Mouse (Mus musculus) stomach, embryonic 15.5 days (tissue): Measurements from ENCODE around the gene Ssbp2. TPM values are rescaled to one million over a fixed set of nuclear protein-coding genes. Genes with fewer than 3 reads are reported as not detected.
A peak's percentile ranks its signal among the peaks of the same experiment; 100 is the strongest.

Experiments used
- ATAC-seq: fragments of 200-750 bp; cut with Nextera tagmentation; 2 replicates; pipeline ENCODE4 v1.8.0; 2017; ENCODE audit warnings: low read depth, moderate number of reproducible peaks, moderate TSS enrichment; ENCODE audit not compliant: insufficient read depth, low FRiP score
- H3K27ac ChIP-seq: fragments of 300-500 bp; sonication (generic); 2 replicates; pipeline ENCODE4 v1.5.1; 2015; ENCODE audit warnings: mild to moderate bottlenecking, inconsistent platforms
- H3K27me3 ChIP-seq: fragments of 300-500 bp; sonication (generic); replicated peaks from 2 replicates; pipeline ENCODE4 v1.6.1; 2015; ENCODE audit warnings: inconsistent platforms
- H3K36me3 ChIP-seq: fragments of 300-500 bp; sonication (generic); 2 replicates; pipeline ENCODE4 v1.6.1; 2015; ENCODE audit warnings: inconsistent platforms
- H3K4me1 ChIP-seq: fragments of 300-500 bp; sonication (generic); 2 replicates; pipeline ENCODE4 v1.6.1; 2015; ENCODE audit warnings: inconsistent platforms
- H3K4me2 ChIP-seq: fragments of 300-500 bp; sonication (generic); 2 replicates; pipeline ENCODE4 v1.6.1; 2015; ENCODE audit warnings: mild to moderate bottlenecking, inconsistent platforms
- H3K4me3 ChIP-seq: fragments of 300-500 bp; sonication (generic); replicated peaks from 2 replicates; pipeline ENCODE4 v1.5.1; 2015; ENCODE audit warnings: inconsistent platforms
- H3K9ac ChIP-seq: fragments of 300-500 bp; sonication (generic); 2 replicates; pipeline ENCODE4 v1.6.1; 2015; ENCODE audit warnings: inconsistent platforms
- H3K9me3 ChIP-seq: fragments of 300-500 bp; sonication (generic); 2 replicates; pipeline ENCODE4 v1.6.1; 2016; ENCODE audit warnings: inconsistent platforms
- WGBS: fragments of 180-500 bp; shearing (Covaris S2); methylation state at CpG from one replicate; pipeline ENCODE4 v1.1.7; 2015; 5-methylcytosine and 5-hydroxymethylcytosine counted together
- polyA plus RNA-seq: library from polyadenylated mRNA; unstranded; fragments of >200 nt; fragmentation: Nextera tagmentation; extraction: Ambion mirVana; gene quantifications from 2 replicates; pipeline ENCODE4 v1.2.1, GENCODE M21; 2015

The Ssbp2 gene
- polyA plus RNA-seq, result 114 and 121 TPM in 2 replicates

DNA sequence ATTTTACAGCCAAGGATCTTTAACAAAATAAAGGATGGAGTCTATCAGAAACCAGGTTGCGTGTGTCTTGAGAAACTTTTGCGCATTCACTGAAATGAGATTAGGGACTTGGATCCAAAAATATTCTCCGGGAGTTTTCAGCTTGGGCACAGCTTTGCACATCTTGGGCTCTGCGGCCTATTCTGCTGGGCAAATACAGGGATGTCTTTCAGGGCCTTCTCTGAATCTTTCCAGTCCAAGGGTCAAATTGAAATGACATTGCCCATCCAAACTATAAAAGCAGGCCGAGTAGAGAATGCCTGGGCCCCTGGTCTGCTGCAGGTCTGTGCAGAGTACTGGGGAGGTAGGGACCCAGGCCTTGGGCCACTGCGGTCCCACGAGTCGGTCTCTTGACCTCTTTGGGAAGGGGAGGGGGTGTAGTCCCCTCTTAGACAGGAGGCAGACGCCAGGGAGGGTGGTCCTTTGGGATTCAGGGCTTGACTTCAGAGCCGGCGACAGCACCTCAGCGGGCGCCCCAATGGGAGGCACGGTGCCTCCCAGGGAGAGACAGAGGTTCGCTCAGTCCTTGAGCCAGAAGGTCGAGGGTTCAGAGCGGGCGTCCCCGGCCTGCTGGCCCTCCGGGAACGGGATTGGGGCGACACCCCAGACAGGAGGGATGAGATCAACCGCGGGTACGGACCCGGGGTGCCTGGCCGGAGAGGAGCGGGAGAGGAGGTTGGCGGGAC lies at the start of gene Ssbp2:
Gene Ssbp2, plus strand, starts transcription at position 388 of the 725 bp plus-strand sequence.
- Histone ChIP-seq H3K4me3 (peak within 1 kb of the TSS; percentile 88), H3K4me2 (peak within 1 kb of the TSS; percentile 84), H3K27ac (peak within 1 kb of the TSS; percentile 95), H3K27me3 (no peaks in the 10 kb centered on the region), H3K4me1 (peaks cover 7% of the 10 kb centered on the region), H3K9me3 (no peaks in the 10 kb centered on the region), H3K36me3 (no peaks in the 10 kb centered on the region), H3K9ac (peak within 1 kb of the TSS; percentile 66)
- 9% methylated on average over 29 of the region's 29 CpGs for WGBS
- peak; percentile 49 for ATAC-seq

DNA sequence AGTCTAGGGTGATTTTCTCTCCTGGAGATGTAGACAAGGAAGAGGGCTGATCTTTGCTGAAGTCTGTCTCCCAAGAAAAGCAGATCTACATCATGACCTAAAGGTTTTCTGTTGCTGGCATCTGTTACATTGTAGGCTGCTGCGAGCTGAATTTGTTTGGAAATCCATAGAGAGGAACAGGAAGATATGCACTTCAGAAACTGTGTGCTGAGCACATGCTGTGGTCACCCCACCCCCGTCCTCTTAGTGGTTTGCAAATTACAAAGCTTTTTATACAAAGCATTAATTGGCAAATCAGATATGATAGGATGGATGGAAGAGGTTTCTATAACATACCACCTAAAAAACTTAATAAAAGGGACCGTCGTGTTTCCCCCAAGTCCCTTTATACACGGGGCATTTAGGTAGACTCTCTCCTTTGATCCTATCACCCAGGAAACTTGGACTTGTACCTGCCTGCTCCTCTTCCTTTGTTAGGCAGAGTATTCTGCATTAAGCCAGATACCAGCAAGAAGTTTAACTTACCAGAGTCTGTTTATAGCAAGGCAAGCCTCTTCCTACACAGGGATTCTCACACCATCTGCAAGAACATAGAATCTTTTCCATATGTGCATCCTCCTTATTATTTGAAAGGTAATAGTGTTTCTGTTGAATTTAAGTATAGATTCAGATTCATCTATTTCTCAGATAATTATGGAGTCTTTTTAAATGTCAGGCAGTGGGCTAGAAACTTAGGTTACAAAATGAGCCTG lies 46.2 kb upstream of the Ssbp2 start:
- H3K27ac ChIP-seq, result no peak overlapping the region
- no peak for ATAC-seq
- no peaks in the 10 kb centered on the region for H3K4me1 ChIP-seq
- WGBS, result 66% methylated on average over 5 of the region's 5 CpGs
- H3K9me3 ChIP-seq, result no peaks in the 10 kb centered on the region
- no peaks in the 10 kb centered on the region for H3K36me3 ChIP-seq
- H3K4me3 ChIP-seq, result no peak overlapping the region
- no peak overlapping the region for H3K9ac ChIP-seq
- no peak overlapping the region for H3K4me2 ChIP-seq
- H3K27me3 ChIP-seq, result no peaks in the 10 kb centered on the region

- no peak overlapping the region for H3K9ac ChIP-seq
- H3K4me2 ChIP-seq, result no peak overlapping the region
- H3K9me3 ChIP-seq, result no peaks in the 10 kb centered on the region
- no peaks in the 10 kb centered on the region for H3K27me3 ChIP-seq
- 0 out of 2 replicates have a peak, but pooled peaks cover under 1% of the 10 kb centered on the region for H3K4me1 ChIP-seq
- H3K27ac ChIP-seq, result no peak overlapping the region
- H3K4me3 ChIP-seq, result no peak overlapping the region
- no peak for ATAC-seq
- no peaks in the 10 kb centered on the region for H3K36me3 ChIP-seq
- WGBS, result 62% methylated on average over 4 of the region's 4 CpGs
Observed at GRCm38 (mm10) chr13:91415896-91416295, 44.2 kb upstream of the Ssbp2 start.

DNA sequence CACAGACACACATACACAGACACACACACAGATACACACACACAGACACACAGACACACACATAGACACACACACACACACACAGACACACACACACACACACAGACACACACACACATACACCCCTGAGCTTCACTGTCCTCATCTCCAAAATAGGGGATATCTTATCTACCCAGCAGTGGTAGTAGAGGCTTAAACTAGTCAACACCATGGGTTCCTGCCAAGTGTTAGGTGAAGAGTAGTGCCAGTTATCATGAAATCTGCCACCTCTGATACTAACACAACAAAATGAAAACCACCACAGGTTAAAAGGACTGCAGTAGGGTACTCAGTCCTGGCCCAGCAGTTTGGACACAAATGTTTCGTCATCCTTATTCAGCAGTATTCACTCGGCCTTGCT lies 43.4 kb upstream of the Ssbp2 start:
- Histone ChIP-seq H3K36me3 (no peaks in the 10 kb centered on the region), H3K27me3 (no peaks in the 10 kb centered on the region), H3K4me2 (no peak overlapping the region), H3K4me1 (peaks cover 7% of the 10 kb centered on the region; the same call in 1 of the 2 replicates), H3K27ac (no peak overlapping the region), H3K9ac (no peak overlapping the region), H3K4me3 (no peak overlapping the region), H3K9me3 (no peaks in the 10 kb centered on the region)
- 80% methylated on average over 2 of the region's 2 CpGs for WGBS
- no peak for ATAC-seq

DNA sequence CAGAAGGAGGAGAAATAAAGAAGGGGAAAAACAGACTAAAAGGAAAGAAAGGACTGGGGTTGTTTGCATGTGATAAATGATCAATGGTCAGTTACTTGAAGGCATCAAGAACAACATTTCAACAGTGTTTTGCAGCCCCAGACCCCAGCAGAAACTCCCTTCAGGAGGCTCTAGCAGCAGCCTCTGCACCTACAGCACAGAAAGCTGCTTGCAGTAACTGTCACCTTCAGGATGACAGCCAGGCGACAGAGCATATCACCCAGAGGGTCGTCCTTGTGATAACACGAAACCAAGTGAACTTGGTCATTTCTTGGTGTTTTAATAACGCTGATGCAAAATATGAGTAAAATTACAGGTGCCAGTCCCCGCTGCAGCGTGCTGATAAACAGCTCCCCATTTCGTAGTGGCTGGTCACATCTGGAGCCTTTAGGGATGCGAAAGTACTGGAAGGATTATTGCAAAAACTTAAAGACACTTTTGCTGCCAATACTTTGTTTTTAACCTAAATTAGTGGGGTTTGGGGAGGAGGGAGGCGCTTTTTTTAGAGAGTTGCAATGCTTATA lies 38.6 kb upstream of the Ssbp2 start:
- 18% methylated on average over 9 of the region's 9 CpGs for WGBS
- H3K4me2 ChIP-seq, result peak overlapping the region; percentile 17; the same call in 1 of the 2 replicates
- no peaks in the 10 kb centered on the region for H3K27me3 ChIP-seq
- H3K9me3 ChIP-seq, result no peaks in the 10 kb centered on the region
- peaks cover 7% of the 10 kb centered on the region; the same call in 1 of the 2 replicates for H3K4me1 ChIP-seq
- no peak overlapping the region for H3K27ac ChIP-seq
- no peak overlapping the region for H3K4me3 ChIP-seq
- H3K9ac ChIP-seq, result no peak overlapping the region
- no peak; the same call in 1 of the 2 replicates for ATAC-seq
- no peaks in the 10 kb centered on the region for H3K36me3 ChIP-seq

- Histone ChIP-seq H3K27me3 (no peaks in the 10 kb centered on the region), H3K4me3 (no peak overlapping the region), H3K9me3 (no peaks in the 10 kb centered on the region), H3K9ac (no peak overlapping the region), H3K36me3 (no peaks in the 10 kb centered on the region), H3K27ac (no peak overlapping the region), H3K4me2 (0 out of 2 replicates have a peak overlapping the region, but pooled peaks have one; percentile 3), H3K4me1 (no peaks in the 10 kb centered on the region)
- no peak for ATAC-seq
- 52% methylated on average over 5 of the region's 5 CpGs for WGBS
Observed at GRCm38 (mm10) chr13:91430867-91431266, 29.2 kb upstream of the Ssbp2 start.

- Histone ChIP-seq H3K4me1 (no peaks in the 10 kb centered on the region), H3K27me3 (no peaks in the 10 kb centered on the region), H3K4me2 (no peak overlapping the region), H3K9me3 (no peaks in the 10 kb centered on the region), H3K9ac (no peak overlapping the region), H3K4me3 (no peak overlapping the region), H3K27ac (0 out of 2 replicates have a peak overlapping the region, but pooled peaks have one; percentile 13), H3K36me3 (no peaks in the 10 kb centered on the region)
- 53% methylated on average over 12 of the region's 12 CpGs for WGBS
- ATAC-seq, result peak; percentile 68; the same call in 1 of the 2 replicates
Observed at GRCm38 (mm10) chr13:91431392-91432355, 28.4 kb upstream of the Ssbp2 start.

DNA sequence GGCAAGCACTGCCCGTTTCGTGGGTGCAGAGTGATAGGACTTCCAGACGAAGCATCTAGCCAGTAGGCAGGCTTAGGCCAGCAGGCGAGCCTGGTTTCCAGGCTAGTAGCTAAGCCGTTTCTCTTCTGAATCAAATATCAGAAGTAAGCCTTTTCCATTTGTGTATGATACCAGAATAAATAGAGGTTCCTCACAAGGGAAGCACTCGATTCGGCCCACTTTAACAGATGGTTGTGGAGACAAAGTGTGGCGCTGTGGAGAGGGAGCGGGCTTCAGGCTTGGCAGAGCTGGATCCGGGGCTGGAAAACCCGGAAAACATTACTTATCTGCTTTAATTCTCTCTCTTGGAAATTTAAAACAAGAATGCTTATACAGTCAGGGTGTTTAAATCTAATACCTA lies 27.1 kb upstream of the Ssbp2 start:
- Histone ChIP-seq H3K9ac (no peak overlapping the region), H3K4me2 (no peak overlapping the region), H3K27ac (no peak overlapping the region), H3K9me3 (no peaks in the 10 kb centered on the region), H3K36me3 (no peaks in the 10 kb centered on the region), H3K4me3 (no peak overlapping the region), H3K4me1 (no peaks in the 10 kb centered on the region), H3K27me3 (no peaks in the 10 kb centered on the region)
- whole genome bisulfite sequencing, result 76% methylated on average over 11 of the region's 11 CpGs
- ATAC-seq, result no peak

- Histone ChIP-seq H3K9me3 (no peaks in the 10 kb centered on the region), H3K36me3 (no peaks in the 10 kb centered on the region), H3K27me3 (no peaks in the 10 kb centered on the region), H3K27ac (no peak overlapping the region), H3K4me1 (no peaks in the 10 kb centered on the region), H3K9ac (no peak overlapping the region), H3K4me3 (no peak overlapping the region), H3K4me2 (no peak overlapping the region)
- 63% methylated on average over 3 of the region's 3 CpGs for WGBS
- ATAC-seq, result no peak
Observed at GRCm38 (mm10) chr13:91437931-91438330, 22.2 kb upstream of the Ssbp2 start.

DNA sequence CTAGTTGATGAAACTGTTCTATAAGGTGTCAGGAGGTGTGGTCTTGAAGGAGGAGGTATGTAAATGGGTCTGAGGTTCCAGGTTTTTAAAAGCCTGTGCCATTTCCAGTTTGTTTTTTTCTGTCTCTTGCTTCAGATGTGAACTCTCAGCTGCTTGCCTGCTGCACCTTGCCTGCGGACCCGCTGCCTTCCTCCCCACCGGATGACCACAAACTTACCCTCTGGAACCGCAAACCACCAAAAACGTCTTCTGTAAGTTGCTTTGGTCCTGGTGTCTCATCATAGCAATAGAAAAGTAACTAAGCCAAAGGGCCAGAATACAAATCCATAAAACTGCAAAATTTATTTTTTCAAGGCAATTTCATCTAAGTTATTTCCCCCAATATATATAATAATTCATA lies 18.6 kb upstream of the Ssbp2 start:
- 92% methylated on average over 5 of the region's 5 CpGs for WGBS
- Histone ChIP-seq H3K27ac (no peak overlapping the region), H3K9ac (no peak overlapping the region), H3K36me3 (no peaks in the 10 kb centered on the region), H3K4me1 (no peaks in the 10 kb centered on the region), H3K4me2 (no peak overlapping the region), H3K27me3 (no peaks in the 10 kb centered on the region), H3K4me3 (no peak overlapping the region), H3K9me3 (no peaks in the 10 kb centered on the region)
- ATAC-seq, result no peak

DNA sequence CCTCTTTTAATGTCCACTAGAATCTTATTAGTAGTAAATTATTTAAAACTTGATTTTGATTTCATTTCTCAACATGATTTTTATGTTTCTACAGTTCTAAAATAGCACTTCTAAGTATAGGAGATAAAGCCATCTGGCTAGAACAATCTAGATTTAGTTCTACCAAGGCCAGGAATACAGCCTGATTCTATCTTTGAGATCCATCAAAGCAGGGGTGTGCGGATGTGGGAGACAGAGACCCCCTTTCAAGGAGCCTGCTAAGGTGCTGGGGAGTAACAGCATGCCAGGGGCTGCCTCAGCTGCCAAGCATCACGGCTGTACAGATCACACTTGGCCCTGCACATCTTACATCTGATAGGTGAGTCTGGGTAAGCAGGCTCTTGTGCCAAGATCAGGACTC lies 13.4 kb upstream of the Ssbp2 start:
- Histone ChIP-seq H3K27me3 (no peaks in the 10 kb centered on the region), H3K9ac (no peak overlapping the region), H3K36me3 (no peaks in the 10 kb centered on the region), H3K4me3 (no peak overlapping the region), H3K9me3 (no peaks in the 10 kb centered on the region), H3K4me1 (no peaks in the 10 kb centered on the region), H3K4me2 (no peak overlapping the region), H3K27ac (no peak overlapping the region)
- no peak for ATAC-seq
- WGBS, result 89% methylated on average over 2 of the region's 2 CpGs
